Comparison of ENCODE assay signal across 32 mouse cellular contexts in the genomic region with DNA sequence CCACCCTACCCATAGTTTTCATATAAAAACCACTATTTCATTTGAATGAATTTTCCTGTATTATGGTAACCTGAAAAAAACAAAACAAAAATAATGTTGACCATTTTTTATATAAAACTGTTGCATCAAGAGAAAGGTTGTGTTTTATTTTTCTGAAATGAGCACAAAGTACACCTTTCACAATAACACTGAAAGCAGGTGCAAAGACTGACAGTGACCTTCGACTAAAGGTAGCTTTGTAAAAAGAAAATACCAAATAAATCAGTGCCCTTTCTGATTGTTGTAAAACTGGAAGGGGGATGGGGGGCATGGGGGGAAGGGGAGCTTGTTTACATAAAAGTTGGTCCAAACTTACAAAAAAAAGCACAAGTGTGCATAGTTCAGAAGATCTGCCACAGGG. TPM values are rescaled to one million over a fixed set of nuclear protein-coding genes. Genes with fewer than 3 reads are reported as not detected.
"Had no signal": no experiment of that assay in that cellular context is flagged by ENCODE, and none has a peak within 500 bp of the region (broad histone marks: within the 10 kb centered on the region; RNA-seq: fewer than 3 reads in every experiment).

No protein-coding gene starts in this region.

- H3K9ac ChIP-seq: limb, embryonic 12.5 days; limb, embryonic 13.5 days; limb, embryonic 15.5 days; liver, embryonic 13.5 days; liver, embryonic 14.5 days; liver, embryonic 15.5 days; lung, embryonic 14.5 days; lung, embryonic 15.5 days; midbrain, embryonic 12.5 days; midbrain, embryonic 13.5 days; midbrain, embryonic 15.5 days; neural tube, embryonic 12.5 days had no signal

- ATAC-seq: lung, postnatal 0 days; midbrain, embryonic 13.5 days; midbrain, embryonic 15.5 days; midbrain, embryonic 16.5 days had no signal

- H3K4me1 ChIP-seq: limb, embryonic 10.5 days; limb, embryonic 12.5 days; limb, embryonic 13.5 days; limb, embryonic 15.5 days; liver, embryonic 13.5 days; liver, embryonic 15.5 days; lung, embryonic 15.5 days; midbrain, embryonic 10.5 days; midbrain, embryonic 12.5 days; midbrain, embryonic 13.5 days; midbrain, embryonic 15.5 days; neural tube, embryonic 12.5 days had no signal

- H3K27me3 ChIP-seq: limb, embryonic 12.5 days; limb, embryonic 13.5 days; limb, embryonic 15.5 days; liver, embryonic 13.5 days; liver, embryonic 15.5 days; lung, embryonic 15.5 days; megakaryocyte, embryonic 14.5 days; midbrain, embryonic 12.5 days; midbrain, embryonic 13.5 days; midbrain, embryonic 15.5 days; neural tube, embryonic 12.5 days had no signal

- H3K4me3 ChIP-seq: left cerebral cortex, adult 2 months; limb, embryonic 10.5 days; limb, embryonic 12.5 days; limb, embryonic 13.5 days; limb, embryonic 15.5 days; liver, embryonic 13.5 days; liver, embryonic 15.5 days; lung, embryonic 15.5 days; megakaryocyte, embryonic 14.5 days; midbrain, embryonic 10.5 days; midbrain, embryonic 12.5 days; midbrain, embryonic 13.5 days; midbrain, embryonic 15.5 days; myocyte; neural tube, embryonic 12.5 days had no signal

- DNase-seq: left cerebral cortex, postnatal 4 days; liver; liver, embryonic 13.5 days; lung, adult 18-20 months; lung, adult 2 months; lung, embryonic 14.5 days; lung, postnatal 10 days; lung, postnatal 14 days; lung, postnatal 36 days; lung, postnatal 4 days; midbrain, embryonic 14.5 days had no signal

- H3K9me3 ChIP-seq: limb, embryonic 10.5 days; limb, embryonic 12.5 days; limb, embryonic 13.5 days; limb, embryonic 15.5 days; liver, embryonic 13.5 days; liver, embryonic 15.5 days; lung, embryonic 15.5 days; megakaryocyte, embryonic 14.5 days; midbrain, embryonic 10.5 days; midbrain, embryonic 12.5 days; midbrain, embryonic 13.5 days; midbrain, embryonic 15.5 days; neural tube, embryonic 12.5 days had no signal

- H3K27ac ChIP-seq: left cerebral cortex, adult 2 months; limb, embryonic 10.5 days; limb, embryonic 12.5 days; limb, embryonic 13.5 days; limb, embryonic 15.5 days; liver, embryonic 13.5 days; liver, embryonic 14.5 days; liver, embryonic 15.5 days; lung, embryonic 15.5 days; macrophage; midbrain, embryonic 10.5 days; midbrain, embryonic 12.5 days; midbrain, embryonic 13.5 days; midbrain, embryonic 15.5 days; neural tube, embryonic 12.5 days had no signal

- H3K4me2 ChIP-seq: limb, embryonic 12.5 days; limb, embryonic 13.5 days; limb, embryonic 15.5 days; liver, embryonic 13.5 days; liver, embryonic 15.5 days; lung, embryonic 14.5 days; lung, embryonic 15.5 days; midbrain, embryonic 11.5 days; midbrain, embryonic 12.5 days; midbrain, embryonic 13.5 days; midbrain, embryonic 15.5 days; neural tube, embryonic 12.5 days had no signal

RNA-seq across cellular contexts. Expression of a gene that starts 22.0 kb away (rescaled TPM):
- total RNA-seq: megakaryocyte-erythroid progenitor cell, adult 5-6 weeks; monocyte, adult 5-6 weeks had no signal
